Mouse (Mus musculus): ENCODE data around the gene Alyref. TPM values are rescaled to one million over a fixed set of nuclear protein-coding genes. Genes with fewer than 3 reads are reported as not detected.

The Alyref gene
- polyA plus RNA-seq, 1 experiment from 2014 or later = 361 TPM

- TF ChIP-seq CTCF (IDR thresholded peaks at IDR 0.05; ENCODE audit: low read depth) = no peak
- Histone ChIP-seq H3K9ac (ENCODE audit: low read depth, low read length) (peak overlapping the region; percentile 48; the same call in 1 of the 2 replicates), H3K36me3 (ENCODE audit: insufficient read depth, low read length) (peaks cover 15% of the 10 kb centered on the region), H3K4me3 (replicated peaks; ENCODE audit: low read depth, low read length) (0 out of 2 replicates have a peak overlapping the region, but pooled peaks have one; percentile 7), H3K4me2 (ENCODE audit: low read length) (peak overlapping the region; percentile 96), H3K4me1 (replicated peaks; ENCODE audit: insufficient read depth, low read length) (peaks cover 20% of the 10 kb centered on the region), H3K27ac (peak overlapping the region; percentile 81), H3K9me3 (replicated peaks; ENCODE audit: low read length) (no peaks in the 10 kb centered on the region), H3K27me3 (ENCODE audit: insufficient read depth, low read length) (no peaks in the 10 kb centered on the region)
- 15% methylated on average over 5 of the region's 5 CpGs for WGBS
- DNase-seq (ENCODE audit: low spot score) (peak; percentile 37), ATAC-seq (replicated peaks; ENCODE audit: low FRiP score, low read depth) (no peak)
These were observed 32.3 kb upstream of the Alyref start for GRCm38 (mm10) chr11:120630401-120630871.

- Histone ChIP-seq H3K4me3 (replicated peaks; ENCODE audit: low read depth, low read length) (no peak overlapping the region), H3K4me1 (replicated peaks; ENCODE audit: insufficient read depth, low read length) (peaks cover 25% of the 10 kb centered on the region), H3K36me3 (ENCODE audit: insufficient read depth, low read length) (peaks cover 15% of the 10 kb centered on the region), H3K9ac (ENCODE audit: low read depth, low read length) (peak overlapping the region; percentile 48; the same call in 1 of the 2 replicates), H3K9me3 (replicated peaks; ENCODE audit: low read length) (no peaks in the 10 kb centered on the region), H3K4me2 (ENCODE audit: low read length) (peak overlapping the region; percentile 96), H3K27me3 (ENCODE audit: insufficient read depth, low read length) (no peaks in the 10 kb centered on the region), H3K27ac (peak overlapping the region; percentile 81)
- DNase-seq (ENCODE audit: low spot score) (peak; percentile 22), ATAC-seq (replicated peaks; ENCODE audit: low FRiP score, low read depth) (no peak)
- 27% methylated on average over 6 of the region's 7 CpGs for WGBS
- TF ChIP-seq CTCF (IDR thresholded peaks at IDR 0.05; ENCODE audit: low read depth) = no peak
These were observed 31.7 kb upstream of the Alyref start for GRCm38 (mm10) chr11:120629911-120630310.

- Histone ChIP-seq H3K36me3 (ENCODE audit: insufficient read depth, low read length) (peaks cover 15% of the 10 kb centered on the region), H3K4me2 (ENCODE audit: low read length) (peak overlapping the region; percentile 96), H3K4me3 (replicated peaks; ENCODE audit: low read depth, low read length) (no peak overlapping the region), H3K27ac (peak overlapping the region; percentile 81), H3K9ac (ENCODE audit: low read depth, low read length) (peak overlapping the region; percentile 48; the same call in 1 of the 2 replicates), H3K27me3 (ENCODE audit: insufficient read depth, low read length) (no peaks in the 10 kb centered on the region), H3K9me3 (replicated peaks; ENCODE audit: low read length) (no peaks in the 10 kb centered on the region), H3K4me1 (replicated peaks; ENCODE audit: insufficient read depth, low read length) (peaks cover 25% of the 10 kb centered on the region)
- DNase-seq (ENCODE audit: low spot score) = no peak
- ATAC-seq (replicated peaks; ENCODE audit: low FRiP score, low read depth) = no peak
- WGBS = 79% methylated on average over 23 of the region's 23 CpGs
- TF ChIP-seq CTCF (IDR thresholded peaks at IDR 0.05; ENCODE audit: low read depth) = no peak
These were observed 31.2 kb upstream of the Alyref start for GRCm38 (mm10) chr11:120629341-120629730.

- Histone ChIP-seq H3K9ac (ENCODE audit: low read depth, low read length) (no peak overlapping the region), H3K4me2 (ENCODE audit: low read length) (no peak overlapping the region), H3K4me3 (replicated peaks; ENCODE audit: low read depth, low read length) (no peak overlapping the region)
These were observed 30.6 kb upstream of the Alyref start for GRCm38 (mm10) chr11:120628601-120629340.

GRCm38 (mm10) chr11:120627468-120628300 is 29.5 kb upstream of the Alyref start:
- DNase-seq (ENCODE audit: low spot score) (no peak), ATAC-seq (replicated peaks; ENCODE audit: low FRiP score, low read depth) (no peak)
- no peak overlapping the region for H3K4me2 ChIP-seq (ENCODE audit: low read length)
- peaks cover 15% of the 10 kb centered on the region for H3K36me3 ChIP-seq (ENCODE audit: insufficient read depth, low read length)
- no peak overlapping the region for H3K27ac ChIP-seq
- 87% methylated on average over 22 of the region's 22 CpGs for WGBS
- TF ChIP-seq CTCF (IDR thresholded peaks at IDR 0.05; ENCODE audit: low read depth) = no peak
- no peak overlapping the region for H3K9ac ChIP-seq (ENCODE audit: low read depth, low read length)
- H3K4me3 ChIP-seq (replicated peaks; ENCODE audit: low read depth, low read length) = no peak overlapping the region
- H3K4me1 ChIP-seq (replicated peaks; ENCODE audit: insufficient read depth, low read length) = peaks cover 20% of the 10 kb centered on the region
- no peaks in the 10 kb centered on the region for H3K9me3 ChIP-seq (replicated peaks; ENCODE audit: low read length)
- no peaks in the 10 kb centered on the region for H3K27me3 ChIP-seq (ENCODE audit: insufficient read depth, low read length)

More at GRCm38 (mm10) chr11:120628601-120629340, 30.6 kb upstream of the Alyref start:
- Histone ChIP-seq H3K27me3 (ENCODE audit: insufficient read depth, low read length) (no peaks in the 10 kb centered on the region), H3K36me3 (ENCODE audit: insufficient read depth, low read length) (peaks cover 15% of the 10 kb centered on the region), H3K9me3 (replicated peaks; ENCODE audit: low read length) (no peaks in the 10 kb centered on the region), H3K27ac (no peak overlapping the region; the same call in 1 of the 2 replicates), H3K4me1 (replicated peaks; ENCODE audit: insufficient read depth, low read length) (peaks cover 21% of the 10 kb centered on the region)
- TF ChIP-seq CTCF (IDR thresholded peaks at IDR 0.05; ENCODE audit: low read depth) = no peak
- no peak for DNase-seq (ENCODE audit: low spot score)
- 93% methylated on average over 23 of the region's 23 CpGs for whole genome bisulfite sequencing
- ATAC-seq (replicated peaks; ENCODE audit: low FRiP score, low read depth) = no peak

- no peak overlapping the region for H3K4me3 ChIP-seq (replicated peaks; ENCODE audit: low read depth, low read length)
- 89% methylated on average over 11 of the region's 11 CpGs for WGBS
- no peaks in the 10 kb centered on the region for H3K9me3 ChIP-seq (replicated peaks; ENCODE audit: low read length)
- no peak overlapping the region for H3K4me2 ChIP-seq (ENCODE audit: low read length)
- ATAC-seq (replicated peaks; ENCODE audit: low FRiP score, low read depth) (no peak), DNase-seq (ENCODE audit: low spot score) (no peak)
- peaks cover 15% of the 10 kb centered on the region for H3K36me3 ChIP-seq (ENCODE audit: insufficient read depth, low read length)
- peaks cover 20% of the 10 kb centered on the region for H3K4me1 ChIP-seq (replicated peaks; ENCODE audit: insufficient read depth, low read length)
- no peak for TF ChIP-seq CTCF (IDR thresholded peaks at IDR 0.05; ENCODE audit: low read depth)
- H3K9ac ChIP-seq (ENCODE audit: low read depth, low read length) = no peak overlapping the region
- H3K27me3 ChIP-seq (ENCODE audit: insufficient read depth, low read length) = no peaks in the 10 kb centered on the region
- no peak overlapping the region for H3K27ac ChIP-seq
These were observed 28.8 kb upstream of the Alyref start for GRCm38 (mm10) chr11:120626785-120627467.

All from kidney, postnatal 0 days (tissue).